Mouse (Mus musculus) liver, postnatal 0 days (tissue): ENCODE data around the gene Lin54.
A peak's percentile ranks its signal among the peaks of the same experiment; 100 is the strongest.

ENCODE experiments used
- CTCF ChIP-seq: sonication (generic); IDR thresholded peaks from 2 replicates; pipeline ENCODE4 v1.5.1; 2016; ENCODE audit warnings: antibody characterized with exemption, low read depth
- EP300 ChIP-seq: IDR thresholded peaks from 2 replicates; pipeline ENCODE4 v1.6.1; 2016; ENCODE audit warnings: antibody characterized with exemption, low read depth, mild to moderate bottlenecking

DNA sequence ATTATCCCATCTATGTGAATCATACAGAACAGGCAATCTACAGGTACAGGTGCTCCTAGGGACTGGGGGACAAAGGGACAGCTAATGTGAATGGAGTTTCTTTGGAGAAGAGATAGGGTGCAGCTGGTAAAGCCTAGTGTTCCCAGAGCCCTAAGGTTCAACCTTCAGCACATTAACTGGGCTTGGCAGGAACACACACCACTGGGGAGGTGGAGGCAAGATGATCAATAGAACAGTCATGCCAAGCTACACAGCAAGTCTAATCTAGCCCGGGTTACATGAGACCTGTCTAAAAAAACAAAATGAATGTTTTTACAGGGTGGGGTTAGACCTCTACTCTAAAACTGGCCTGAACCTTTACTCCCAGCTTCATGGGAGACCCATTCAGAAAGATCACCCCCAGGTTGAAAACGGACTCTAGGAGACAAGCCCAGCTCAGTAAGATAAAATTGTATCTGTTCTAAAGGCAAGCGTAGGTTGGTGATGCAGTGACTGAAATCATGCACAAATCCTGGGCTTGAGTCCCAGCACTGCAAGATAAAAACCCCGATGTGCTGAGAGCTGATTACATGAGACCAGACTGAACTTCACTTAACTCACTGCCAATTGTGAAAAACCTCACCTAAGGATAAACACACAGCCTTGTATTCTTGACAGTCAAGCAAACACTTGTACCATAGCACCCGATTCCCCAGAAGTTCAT, 72.3 kb downstream of the Lin54 start:
- TF ChIP-seq CTCF = no peak
- TF ChIP-seq EP300 = 0 out of 2 replicates have a peak, but pooled peaks have one; percentile 21
